Mouse (Mus musculus) stomach, embryonic 15.5 days (tissue): ENCODE measurements at regions not wholly inside any gene's neighbourhood (a gene's known extent, or its start where the extent isn't known, plus 50 kb on each side); places are given as distances from the start of the nearest gene placed in this dataset.

Experiments used
- ATAC-seq: fragments of 200-750 bp; cut with Nextera tagmentation; 2 replicates; pipeline ENCODE4 v1.8.0; 2017; ENCODE audit warnings: low read depth, moderate number of reproducible peaks, moderate TSS enrichment; ENCODE audit not compliant: insufficient read depth, low FRiP score
- H3K27ac ChIP-seq: fragments of 300-500 bp; sonication (generic); 2 replicates; pipeline ENCODE4 v1.5.1; 2015; ENCODE audit warnings: mild to moderate bottlenecking, inconsistent platforms
- H3K27me3 ChIP-seq: fragments of 300-500 bp; sonication (generic); replicated peaks from 2 replicates; pipeline ENCODE4 v1.6.1; 2015; ENCODE audit warnings: inconsistent platforms
- H3K36me3 ChIP-seq: fragments of 300-500 bp; sonication (generic); 2 replicates; pipeline ENCODE4 v1.6.1; 2015; ENCODE audit warnings: inconsistent platforms
- H3K4me1 ChIP-seq: fragments of 300-500 bp; sonication (generic); 2 replicates; pipeline ENCODE4 v1.6.1; 2015; ENCODE audit warnings: inconsistent platforms
- H3K4me2 ChIP-seq: fragments of 300-500 bp; sonication (generic); 2 replicates; pipeline ENCODE4 v1.6.1; 2015; ENCODE audit warnings: mild to moderate bottlenecking, inconsistent platforms
- H3K4me3 ChIP-seq: fragments of 300-500 bp; sonication (generic); replicated peaks from 2 replicates; pipeline ENCODE4 v1.5.1; 2015; ENCODE audit warnings: inconsistent platforms
- H3K9ac ChIP-seq: fragments of 300-500 bp; sonication (generic); 2 replicates; pipeline ENCODE4 v1.6.1; 2015; ENCODE audit warnings: inconsistent platforms
- H3K9me3 ChIP-seq: fragments of 300-500 bp; sonication (generic); 2 replicates; pipeline ENCODE4 v1.6.1; 2016; ENCODE audit warnings: inconsistent platforms
- WGBS: fragments of 180-500 bp; shearing (Covaris S2); methylation state at CpG from one replicate; pipeline ENCODE4 v1.1.7; 2015; 5-methylcytosine and 5-hydroxymethylcytosine counted together

- no peak; the same call in 1 of the 2 replicates for ATAC-seq
- Histone ChIP-seq H3K4me3 (no peak overlapping the region), H3K36me3 (no peaks in the 10 kb centered on the region), H3K4me2 (peak overlapping the region; percentile 30), H3K9ac (no peak overlapping the region), H3K27me3 (no peaks in the 10 kb centered on the region), H3K27ac (no peak overlapping the region), H3K4me1 (peaks cover 9% of the 10 kb centered on the region), H3K9me3 (no peaks in the 10 kb centered on the region)
- 9% methylated on average over 17 of the region's 17 CpGs for WGBS
These were observed 61.0 kb upstream of the Hdhd5 start for GRCm38 (mm10) chr6:120592031-120592681.

- no peaks in the 10 kb centered on the region for H3K9me3 ChIP-seq
- H3K27ac ChIP-seq: no peak overlapping the region
- no peaks in the 10 kb centered on the region for H3K27me3 ChIP-seq
- H3K9ac ChIP-seq: no peak overlapping the region
- peaks cover 9% of the 10 kb centered on the region for H3K4me1 ChIP-seq
- no peak overlapping the region for H3K4me2 ChIP-seq
- 78% methylated on average over 2 of the region's 2 CpGs for WGBS
- no peaks in the 10 kb centered on the region for H3K36me3 ChIP-seq
- ATAC-seq: no peak
- no peak overlapping the region for H3K4me3 ChIP-seq
These were observed 59.1 kb upstream of the Hdhd5 start for GRCm38 (mm10) chr6:120590191-120590590.

- Histone ChIP-seq H3K4me2 (no peak overlapping the region), H3K4me3 (no peak overlapping the region), H3K27me3 (no peaks in the 10 kb centered on the region), H3K36me3 (no peaks in the 10 kb centered on the region), H3K9me3 (no peaks in the 10 kb centered on the region), H3K27ac (no peak overlapping the region), H3K9ac (no peak overlapping the region), H3K4me1 (peaks cover 9% of the 10 kb centered on the region)
- WGBS: 80% methylated on average over 11 of the region's 11 CpGs
- no peak; the same call in 1 of the 2 replicates for ATAC-seq
These were observed 57.9 kb upstream of the Hdhd5 start for GRCm38 (mm10) chr6:120588701-120589659.

- Histone ChIP-seq H3K4me2 (no peak overlapping the region), H3K36me3 (no peaks in the 10 kb centered on the region), H3K9ac (no peak overlapping the region), H3K4me3 (no peak overlapping the region), H3K9me3 (no peaks in the 10 kb centered on the region), H3K4me1 (no peaks in the 10 kb centered on the region), H3K27ac (no peak overlapping the region), H3K27me3 (no peaks in the 10 kb centered on the region)
- ATAC-seq: no peak
- 53% methylated on average over 2 of the region's 2 CpGs for WGBS
These were observed 54.8 kb upstream of the Hdhd5 start for GRCm38 (mm10) chr6:120585941-120586280.

- Histone ChIP-seq H3K9ac (no peak overlapping the region), H3K4me3 (no peak overlapping the region), H3K27ac (no peak overlapping the region), H3K9me3 (no peaks in the 10 kb centered on the region), H3K27me3 (no peaks in the 10 kb centered on the region), H3K4me1 (no peaks in the 10 kb centered on the region), H3K36me3 (no peaks in the 10 kb centered on the region), H3K4me2 (no peak overlapping the region)
- WGBS: 46% methylated on average over 9 of the region's 9 CpGs
- ATAC-seq: no peak
These were observed 54.2 kb upstream of the Hdhd5 start for GRCm38 (mm10) chr6:120585118-120585940.

- no peak for ATAC-seq
- Histone ChIP-seq H3K36me3 (no peaks in the 10 kb centered on the region), H3K9me3 (no peaks in the 10 kb centered on the region), H3K4me2 (no peak overlapping the region), H3K9ac (no peak overlapping the region), H3K27ac (no peak overlapping the region), H3K4me3 (no peak overlapping the region), H3K4me1 (peaks cover 15% of the 10 kb centered on the region), H3K27me3 (0 out of 2 replicates have a peak, but pooled peaks cover 2% of the 10 kb centered on the region)
- WGBS: 81% methylated on average over 2 of the region's 2 CpGs
These were observed 50.6 kb upstream of the Hdhd5 start for GRCm38 (mm10) chr6:120581748-120582147.
